Mouse (Mus musculus): Measurements from ENCODE around the gene Rest.
A peak's percentile ranks its signal among the peaks of the same experiment; 100 is the strongest.

Rest gene

DNA sequence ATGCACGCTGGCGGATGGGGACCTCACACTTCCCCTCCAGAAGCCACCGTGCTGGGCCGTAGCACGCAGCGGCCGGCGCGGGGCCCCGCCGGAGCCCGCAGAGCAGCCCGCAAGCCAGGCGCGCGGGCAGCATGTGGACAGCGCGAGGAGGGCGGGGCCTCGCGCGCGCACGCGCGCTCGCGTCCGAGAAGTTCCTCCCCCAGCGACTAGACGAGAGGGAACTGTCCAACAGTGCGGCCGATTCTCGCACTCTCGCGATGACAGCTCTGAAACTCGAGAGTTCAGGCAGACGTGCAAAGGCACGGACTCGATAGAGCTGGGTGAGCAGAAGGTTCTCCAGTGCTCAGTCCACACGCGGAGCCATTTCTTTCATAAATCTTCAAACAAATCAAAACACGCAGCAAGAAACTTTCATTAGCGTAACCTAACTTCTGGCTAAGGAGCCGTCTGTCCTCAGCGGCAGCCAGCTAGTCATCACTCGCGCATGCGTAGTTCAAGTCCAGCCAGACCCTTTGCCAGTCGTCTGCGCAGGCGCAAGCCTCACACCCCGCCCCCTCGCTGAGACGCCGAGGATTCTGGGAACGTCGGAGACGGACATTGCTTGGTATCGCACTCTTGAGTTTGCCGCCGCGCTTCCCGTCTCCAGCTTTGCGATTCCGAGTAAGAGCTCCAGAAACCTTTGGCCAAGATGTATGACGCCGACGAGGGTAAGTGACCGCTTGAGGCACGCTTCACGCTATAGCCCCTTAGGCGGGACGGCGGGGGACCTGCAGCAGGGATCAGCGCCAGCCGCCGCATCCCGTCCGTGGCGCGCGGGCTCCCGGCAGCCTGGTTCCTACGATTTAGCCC is 44.9 kb downstream of the Rest start, which contains the start of the genes Noa1 and Polr2b:
Gene Noa1, minus strand, starts transcription at position 161 of the 849 bp plus-strand sequence.
Gene Polr2b, plus strand, starts transcription at position 224 of the 849 bp plus-strand sequence.
- peak; percentile 98 for DNase-seq

- DNase-seq: no peak
Observed at GRCm38 (mm10) chr5:77314206-77314605, 48.9 kb downstream of the Rest start.

GRCm38 (mm10) chr5:77314986-77315385 is 49.7 kb downstream of the Rest start:
- DNase-seq: no peak

- DNase-seq: no peak
Observed at GRCm38 (mm10) chr5:77324936-77325335, 59.6 kb downstream of the Rest start.

DNA sequence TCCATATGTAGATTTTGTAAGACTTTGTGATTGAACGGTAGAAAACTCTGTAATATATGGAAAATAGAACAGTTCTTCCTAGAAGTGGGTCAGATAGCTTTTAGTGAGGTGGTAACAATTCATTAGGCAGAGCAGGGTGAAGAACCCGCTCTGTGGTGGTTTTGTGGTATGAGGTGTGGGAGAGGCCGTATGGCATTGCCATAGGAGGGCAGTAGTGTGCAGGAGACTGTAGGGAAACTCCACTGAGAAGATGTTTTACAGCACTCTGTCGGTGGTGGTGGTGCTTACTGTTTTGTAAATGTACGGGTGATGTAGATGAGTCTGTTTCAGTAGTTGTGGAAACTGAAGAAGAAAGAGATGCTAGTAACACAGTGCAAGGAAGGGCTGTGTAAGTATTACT is 64.9 kb downstream of the Rest start:
- DNase-seq: no peak
